Mouse (Mus musculus) forebrain, embryonic 14.5 days (tissue): ENCODE measurements around the gene Eif3k. TPM values are rescaled to one million over a fixed set of nuclear protein-coding genes. Genes with fewer than 3 reads are reported as not detected.

Experiments
- ATAC-seq: fragments of 200-750 bp; cut with Nextera tagmentation; 2 replicates; pipeline ENCODE4 v1.8.0; 2017; ENCODE audit warnings: mild to moderate bottlenecking, moderate library complexity
- DNase-seq: peaks from one replicate; pipeline ENCODE4 v3.0.0-alpha.2; 2015; ENCODE audit warnings: low spot score
- H3K27ac ChIP-seq: fragments of 300-500 bp; sonication (generic); 2 replicates; pipeline ENCODE4 v1.5.1; 2014; ENCODE audit warnings: low read depth, mild to moderate bottlenecking, control low read depth, low read length, moderate library complexity
- H3K27me3 ChIP-seq: fragments of 300-500 bp; sonication (generic); replicated peaks from 2 replicates; pipeline ENCODE4 v1.6.1; 2014; ENCODE audit warnings: low read length, control low read depth, mixed read lengths; ENCODE audit not compliant: control insufficient read depth, insufficient read depth
- H3K36me3 ChIP-seq: fragments of 300-500 bp; sonication (generic); 2 replicates; pipeline ENCODE4 v1.6.1; 2014; ENCODE audit warnings: low read length, control low read depth; ENCODE audit not compliant: control insufficient read depth, insufficient read depth
- H3K4me1 ChIP-seq: fragments of 300-500 bp; sonication (generic); 2 replicates; pipeline ENCODE4 v1.6.1; 2014; ENCODE audit warnings: antibody characterized with exemption, low read length, control low read depth; ENCODE audit not compliant: control insufficient read depth, insufficient read depth
- H3K4me2 ChIP-seq: fragments of 300-500 bp; sonication (generic); 2 replicates; pipeline ENCODE4 v1.6.1; 2014; ENCODE audit warnings: mild to moderate bottlenecking, control low read depth, low read length
- H3K4me3 ChIP-seq: fragments of 300-500 bp; sonication (generic); 2 replicates; pipeline ENCODE4 v1.5.1; 2014; ENCODE audit warnings: low read depth, low read length, control low read depth
- H3K9ac ChIP-seq: fragments of 300-500 bp; sonication (generic); 2 replicates; pipeline ENCODE4 v1.6.1; 2014; ENCODE audit warnings: mild to moderate bottlenecking, low read length, control low read depth, moderate library complexity
- H3K9me3 ChIP-seq: fragments of 300-500 bp; sonication (generic); replicated peaks from 2 replicates; pipeline ENCODE4 v1.6.1; 2016; ENCODE audit warnings: low read length, control low read depth, mixed read lengths; ENCODE audit not compliant: control insufficient read depth
- WGBS: fragments of 180-500 bp; shearing (Covaris S2); extraction: QIAGEN DNeasy Blood & Tissue Kit; methylation state at CpG from one replicate; pipeline ENCODE4 v1.1.7; 2014; 5-methylcytosine and 5-hydroxymethylcytosine counted together
- polyA plus RNA-seq: library from polyadenylated mRNA; unstranded; fragments of >200 nt; fragmentation: Nextera tagmentation; extraction: Ambion mirVana; gene quantifications from 2 replicates; pipeline ENCODE4 v1.2.1, GENCODE M21; 2014

The Eif3k gene
- polyA plus RNA-seq, 1 experiment from 2014 or later, result 412 TPM

DNA sequence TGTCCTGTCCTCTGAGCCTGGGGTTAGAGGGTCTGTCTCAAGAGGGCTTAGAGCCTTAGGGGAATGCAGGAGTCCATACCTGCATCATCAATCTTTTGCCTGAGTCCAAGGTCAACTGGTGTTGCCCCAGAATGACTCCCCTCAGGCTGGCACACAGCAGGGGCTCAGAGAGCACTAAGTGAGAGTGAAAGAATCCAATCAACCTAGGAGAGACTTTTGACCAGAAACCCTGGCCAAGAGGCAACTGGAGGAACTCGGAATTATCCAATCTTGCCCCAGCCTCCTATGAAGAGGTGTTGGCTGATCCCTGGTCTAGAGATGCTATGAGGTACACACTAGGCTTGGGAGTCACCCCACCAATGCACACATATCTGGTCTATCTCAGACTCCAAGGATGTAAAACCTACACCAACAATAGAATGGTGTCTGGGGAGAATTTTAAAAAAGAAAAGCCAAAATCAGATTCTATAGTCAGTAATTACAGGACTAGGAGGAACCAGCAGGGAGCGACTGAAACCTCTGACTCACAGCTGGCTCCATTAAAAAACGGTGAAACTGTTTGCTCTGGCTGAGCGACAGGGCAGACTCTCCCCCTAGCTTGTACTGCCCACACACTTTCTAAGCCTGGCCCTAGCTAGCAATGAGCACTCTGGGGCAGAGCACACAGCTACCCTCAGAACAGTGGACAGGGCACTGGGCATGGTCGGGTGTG, 51.2 kb downstream of the Eif3k start:
- ATAC-seq, result no peak
- peaks cover 4% of the 10 kb centered on the region; the same call in 1 of the 2 replicates for H3K4me1 ChIP-seq
- H3K4me3 ChIP-seq, result no peak overlapping the region
- H3K36me3 ChIP-seq, result no peaks in the 10 kb centered on the region
- H3K27ac ChIP-seq, result no peak overlapping the region
- H3K4me2 ChIP-seq, result no peak overlapping the region
- no peaks in the 10 kb centered on the region for H3K27me3 ChIP-seq
- no peak for DNase-seq
- WGBS, result 56% methylated on average over 5 of the region's 5 CpGs
- H3K9ac ChIP-seq, result no peak overlapping the region
- no peaks in the 10 kb centered on the region for H3K9me3 ChIP-seq

DNA sequence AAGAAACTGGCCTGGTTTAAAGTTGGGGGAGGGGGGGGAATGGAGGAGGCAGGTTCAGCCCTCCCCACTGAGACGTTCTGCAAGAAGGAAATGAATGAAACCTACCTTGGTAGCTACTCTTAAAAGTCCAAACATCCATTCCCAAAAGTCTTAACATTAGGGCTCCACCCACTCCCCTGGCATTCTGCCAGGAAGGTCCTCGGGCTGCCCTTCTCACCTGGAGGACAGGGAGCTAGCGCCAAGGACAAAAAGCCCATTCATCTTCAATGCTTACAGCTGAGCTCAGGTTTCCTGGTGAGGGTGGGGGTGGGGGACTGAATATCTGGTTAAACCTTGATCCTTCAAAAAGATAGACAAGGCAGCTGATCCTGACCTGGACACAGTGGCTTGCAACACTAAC, 52.3 kb downstream of the Eif3k start:
- no peak overlapping the region for H3K4me3 ChIP-seq
- H3K4me2 ChIP-seq, result no peak overlapping the region
- H3K36me3 ChIP-seq, result no peaks in the 10 kb centered on the region
- H3K9ac ChIP-seq, result no peak overlapping the region
- H3K4me1 ChIP-seq, result peaks cover 14% of the 10 kb centered on the region
- no peaks in the 10 kb centered on the region for H3K27me3 ChIP-seq
- DNase-seq (no peak), ATAC-seq (no peak)
- WGBS, result 25% methylated on average over 3 of the region's 3 CpGs
- H3K27ac ChIP-seq, result no peak overlapping the region
- no peaks in the 10 kb centered on the region for H3K9me3 ChIP-seq

DNA sequence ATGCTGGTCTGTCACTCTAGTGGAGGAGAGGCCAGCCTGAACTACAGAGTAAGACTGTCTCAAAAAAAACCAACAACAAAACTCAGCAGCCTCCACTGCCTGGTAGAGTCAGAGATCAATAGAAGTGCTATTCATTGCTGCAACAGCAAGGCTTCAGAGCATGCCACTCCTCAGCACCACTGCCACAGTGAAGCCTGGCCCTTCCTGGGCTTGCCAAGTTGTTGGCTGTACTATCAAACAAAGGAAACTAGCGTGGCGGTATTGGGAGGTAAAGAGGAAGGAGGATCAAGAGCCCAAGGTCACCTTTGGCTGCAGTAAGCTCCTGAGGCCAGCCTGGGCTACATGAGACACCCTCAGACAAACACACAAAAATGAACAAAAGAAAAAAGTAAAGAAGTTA, 55.5 kb downstream of the Eif3k start:
- ATAC-seq (no peak), DNase-seq (no peak)
- Histone ChIP-seq H3K27ac (no peak overlapping the region; the same call in 1 of the 2 replicates), H3K36me3 (no peaks in the 10 kb centered on the region), H3K4me2 (no peak overlapping the region), H3K4me1 (peaks cover 29% of the 10 kb centered on the region), H3K27me3 (no peaks in the 10 kb centered on the region), H3K9ac (no peak overlapping the region), H3K4me3 (no peak overlapping the region), H3K9me3 (no peaks in the 10 kb centered on the region)
- WGBS, result 52% methylated on average over 2 of the region's 2 CpGs

GRCm38 (mm10) chr7:28925317-28925716, 56.3 kb downstream of the Eif3k start:
- H3K4me2 ChIP-seq, result no peak overlapping the region
- peaks cover 29% of the 10 kb centered on the region for H3K4me1 ChIP-seq
- no peaks in the 10 kb centered on the region for H3K27me3 ChIP-seq
- DNase-seq (no peak), ATAC-seq (no peak)
- no peaks in the 10 kb centered on the region for H3K9me3 ChIP-seq
- no peaks in the 10 kb centered on the region for H3K36me3 ChIP-seq
- WGBS, result 48% methylated on average over 9 of the region's 9 CpGs
- no peak overlapping the region for H3K27ac ChIP-seq
- no peak overlapping the region for H3K9ac ChIP-seq
- no peak overlapping the region for H3K4me3 ChIP-seq

DNA sequence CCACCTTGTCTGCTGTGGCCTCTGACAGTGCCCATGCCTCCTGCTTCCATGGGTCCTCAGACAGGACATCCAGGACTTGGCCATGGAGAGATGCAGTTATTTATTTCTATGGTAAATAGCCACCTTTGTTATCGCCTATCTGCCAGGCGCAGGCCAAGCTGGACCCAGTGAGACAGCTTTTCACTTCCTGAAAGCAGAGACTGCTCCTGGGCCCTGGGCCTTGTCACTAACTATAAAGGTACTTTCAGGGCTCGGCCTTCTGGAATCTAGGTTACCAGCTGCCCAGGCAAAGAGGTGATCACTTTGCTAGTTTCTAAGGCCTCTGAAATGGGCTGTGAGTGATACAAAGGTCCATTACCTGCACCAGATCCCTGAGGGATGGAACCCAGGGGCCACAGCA, 56.9 kb downstream of the Eif3k start:
- H3K4me1 ChIP-seq, result peaks cover 34% of the 10 kb centered on the region
- no peaks in the 10 kb centered on the region for H3K36me3 ChIP-seq
- 83% methylated on average over 3 of the region's 3 CpGs for WGBS
- no peak overlapping the region for H3K4me2 ChIP-seq
- DNase-seq (no peak), ATAC-seq (no peak)
- H3K27ac ChIP-seq, result peak overlapping the region; percentile 15; the same call in 1 of the 2 replicates
- H3K4me3 ChIP-seq, result no peak overlapping the region
- H3K27me3 ChIP-seq, result no peaks in the 10 kb centered on the region
- peak overlapping the region; percentile 6; the same call in 1 of the 2 replicates for H3K9ac ChIP-seq
- H3K9me3 ChIP-seq, result no peaks in the 10 kb centered on the region

GRCm38 (mm10) chr7:28923865-28924291, 57.8 kb downstream of the Eif3k start:
- WGBS, result 4% methylated on average over 4 of the region's 4 CpGs
- H3K36me3 ChIP-seq, result 0 out of 2 replicates have a peak, but pooled peaks cover 2% of the 10 kb centered on the region
- peaks cover 43% of the 10 kb centered on the region for H3K4me1 ChIP-seq
- H3K9ac ChIP-seq, result peak overlapping the region; percentile 13; the same call in 1 of the 2 replicates
- no peaks in the 10 kb centered on the region for H3K9me3 ChIP-seq
- H3K4me3 ChIP-seq, result no peak overlapping the region
- H3K27me3 ChIP-seq, result no peaks in the 10 kb centered on the region
- ATAC-seq (peak; percentile 22; the same call in 1 of the 2 replicates), DNase-seq (peak; percentile 52)
- H3K27ac ChIP-seq, result no peak overlapping the region
- no peak overlapping the region for H3K4me2 ChIP-seq

DNA sequence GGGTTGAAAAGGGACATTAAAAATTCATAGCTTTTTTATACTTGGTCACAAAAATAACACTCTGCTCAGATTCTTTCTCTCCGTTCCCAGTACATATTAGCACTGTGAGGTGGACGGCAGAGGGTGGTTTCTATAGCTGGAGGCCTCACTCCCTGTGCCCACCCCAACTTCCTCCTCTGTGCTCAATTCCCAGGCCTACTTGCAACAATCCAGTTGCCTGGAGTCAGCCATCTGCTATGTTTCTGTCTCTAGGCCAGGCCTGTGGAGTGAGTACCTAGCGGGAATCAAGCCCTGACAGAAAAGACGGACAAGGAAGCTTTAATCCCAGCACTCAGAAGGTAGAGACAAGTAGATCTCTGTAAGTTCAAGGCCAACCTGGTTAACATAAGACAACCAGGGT, 59.1 kb downstream of the Eif3k start:
- H3K4me3 ChIP-seq, result no peak overlapping the region
- DNase-seq, result no peak
- H3K4me1 ChIP-seq, result peaks cover 51% of the 10 kb centered on the region
- no peak overlapping the region; the same call in 1 of the 2 replicates for H3K27ac ChIP-seq
- no peaks in the 10 kb centered on the region for H3K27me3 ChIP-seq
- no peak overlapping the region for H3K4me2 ChIP-seq
- no peak for ATAC-seq
- H3K9me3 ChIP-seq, result no peaks in the 10 kb centered on the region
- peaks cover 14% of the 10 kb centered on the region; the same call in 1 of the 2 replicates for H3K36me3 ChIP-seq
- H3K9ac ChIP-seq, result no peak overlapping the region
- 71% methylated on average over 4 of the region's 4 CpGs for WGBS

DNA sequence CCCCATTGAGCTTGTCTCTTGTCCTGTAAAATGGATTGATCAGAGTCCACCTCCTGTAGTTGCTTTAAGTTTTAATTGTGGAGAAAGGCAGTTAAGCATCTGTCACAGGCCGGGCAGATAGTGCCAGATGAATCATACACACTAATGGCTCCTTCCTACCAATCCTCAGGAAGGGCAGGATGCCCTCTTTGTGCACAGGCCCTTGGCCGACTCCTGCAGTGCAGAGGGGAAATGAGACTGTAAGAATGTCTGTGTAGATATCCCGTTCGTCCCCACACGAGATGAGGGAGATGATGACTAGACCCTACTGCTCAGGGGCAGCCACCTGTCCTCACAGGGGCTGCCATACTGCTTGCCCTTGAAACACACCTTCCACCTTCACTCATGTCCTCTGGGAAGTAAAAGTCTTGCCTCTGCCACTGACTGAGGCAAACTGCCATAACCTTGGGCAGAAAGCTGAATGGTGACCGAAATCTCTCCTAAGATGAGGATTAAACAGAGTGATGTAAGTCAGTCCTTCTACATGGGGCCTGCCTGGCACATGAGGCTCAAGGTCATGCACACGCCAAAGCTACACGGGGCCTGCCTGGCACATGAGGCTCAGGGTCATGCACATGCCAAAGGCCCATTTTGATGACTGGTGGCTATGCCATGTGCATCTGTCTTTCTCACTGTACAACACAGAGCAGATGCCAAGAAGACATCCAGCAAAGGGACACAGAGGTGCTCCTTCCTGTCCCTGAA, 59.8 kb downstream of the Eif3k start:
- Histone ChIP-seq H3K9ac (no peak overlapping the region), H3K27me3 (no peaks in the 10 kb centered on the region), H3K36me3 (peaks cover 21% of the 10 kb centered on the region; the same call in 1 of the 2 replicates), H3K27ac (no peak overlapping the region), H3K4me3 (no peak overlapping the region), H3K4me1 (peaks cover 51% of the 10 kb centered on the region), H3K9me3 (no peaks in the 10 kb centered on the region), H3K4me2 (no peak overlapping the region)
- 85% methylated on average over 8 of the region's 8 CpGs for WGBS
- ATAC-seq (no peak), DNase-seq (no peak)
